Mouse (Mus musculus): ENCODE results near the gene Kcnj4. TPM values are rescaled to one million over a fixed set of nuclear protein-coding genes. Genes with fewer than 3 reads are reported as not detected.
"Not testable (repeated sequence)": the region's sequence is repeated elsewhere in the genome, so short reads cannot be mapped to it uniquely, and the experiment has no call there.

Kcnj4 gene
- polyA plus RNA-seq, 1 experiment from 2014 or later: not detected

DNA sequence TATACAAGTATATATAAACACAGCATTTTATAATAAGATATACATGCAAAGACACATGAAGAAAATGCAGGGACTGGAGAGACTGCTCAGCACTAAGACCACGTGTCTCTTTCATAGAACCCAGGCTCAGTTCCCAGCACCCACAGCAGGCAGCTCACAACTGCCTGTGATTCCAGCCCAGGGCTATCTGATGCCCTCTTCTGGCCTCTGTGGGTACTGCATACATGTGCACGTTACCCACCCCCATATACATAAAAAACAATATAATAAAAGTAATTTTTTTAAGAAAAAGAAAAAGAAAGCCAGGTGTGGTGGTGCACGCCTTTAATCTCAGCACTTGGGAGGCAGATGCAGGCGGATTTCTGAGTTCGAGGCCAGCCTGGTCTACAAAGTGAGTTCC, 32.0 kb downstream of the Kcnj4 start:
- Histone ChIP-seq H3K9ac (ENCODE audit: low read depth, low read length) (no peak overlapping the region), H3K4me2 (replicated peaks; ENCODE audit: low read depth, low read length) (no peak overlapping the region), H3K27me3 (ENCODE audit: control insufficient read depth, insufficient read depth, low read length) (no peaks in the 10 kb centered on the region; the same call in 1 of the 2 replicates), H3K4me1 (ENCODE audit: control insufficient read depth, insufficient read depth, low read length) (no peaks in the 10 kb centered on the region), H3K4me3 (ENCODE audit: low read length) (no peak overlapping the region), H3K27ac (ENCODE audit: low read depth, low read length) (no peak overlapping the region), H3K9me3 (ENCODE audit: control insufficient read depth, low read length) (no peaks in the 10 kb centered on the region), H3K36me3 (ENCODE audit: control insufficient read depth, insufficient read depth, low read length) (no peaks in the 10 kb centered on the region)
- ATAC-seq (ENCODE audit: low FRiP score, low TSS enrichment): no peak
- WGBS: 85% methylated on average over 5 of the region's 5 CpGs

DNA sequence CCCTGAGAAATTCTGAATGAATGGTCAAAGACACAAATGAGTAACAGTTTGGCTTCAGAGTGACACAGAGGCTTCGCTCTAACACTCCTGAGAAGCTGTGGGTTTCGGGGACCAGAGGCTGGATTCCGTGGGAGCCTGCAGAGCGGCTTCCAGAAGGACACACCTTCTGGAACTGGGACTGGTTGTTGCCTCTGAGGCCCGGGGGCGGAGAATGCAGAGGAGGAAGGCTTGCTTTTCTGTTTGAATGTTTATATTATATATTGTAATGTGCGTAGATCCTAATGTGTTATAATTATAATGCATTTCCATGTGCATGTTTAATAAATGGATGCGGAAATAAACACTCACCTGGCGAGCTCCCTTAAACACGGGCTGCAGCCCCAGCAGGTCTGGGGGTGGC, 33.9 kb downstream of the Kcnj4 start:
- peak overlapping the region; percentile 21 for H3K4me2 ChIP-seq (replicated peaks; ENCODE audit: low read depth, low read length)
- H3K36me3 ChIP-seq (ENCODE audit: control insufficient read depth, insufficient read depth, low read length): no peaks in the 10 kb centered on the region
- H3K4me3 ChIP-seq (ENCODE audit: low read length): peak overlapping the region; percentile 11; the same call in 1 of the 2 replicates
- H3K9ac ChIP-seq (ENCODE audit: low read depth, low read length): no peak overlapping the region
- no peaks in the 10 kb centered on the region for H3K9me3 ChIP-seq (ENCODE audit: control insufficient read depth, low read length)
- peaks cover 7% of the 10 kb centered on the region; the same call in 1 of the 2 replicates for H3K27me3 ChIP-seq (ENCODE audit: control insufficient read depth, insufficient read depth, low read length)
- no peak overlapping the region for H3K27ac ChIP-seq (ENCODE audit: low read depth, low read length)
- no peak for ATAC-seq (ENCODE audit: low FRiP score, low TSS enrichment)
- 49% methylated on average over 10 of the region's 10 CpGs for WGBS
- no peaks in the 10 kb centered on the region for H3K4me1 ChIP-seq (ENCODE audit: control insufficient read depth, insufficient read depth, low read length)

DNA sequence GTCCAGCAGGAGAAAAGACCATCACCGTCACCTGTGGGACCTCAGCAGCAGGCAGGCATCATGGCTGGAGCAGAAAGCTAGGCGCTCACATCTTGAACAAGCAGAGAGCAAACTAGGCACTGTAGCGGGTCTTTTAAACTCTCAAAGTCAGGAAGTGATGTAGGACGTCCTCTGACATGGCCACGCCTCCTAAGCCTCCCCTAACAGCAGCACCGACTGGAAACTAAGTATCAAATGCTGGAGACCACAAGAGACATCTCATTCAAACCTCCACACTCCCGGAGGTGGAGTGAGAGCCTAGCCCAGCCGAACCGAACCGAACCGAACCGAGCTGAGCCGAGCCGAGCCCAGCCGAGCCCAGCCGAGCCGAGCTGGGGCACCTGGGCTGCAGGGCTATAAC, 34.5 kb downstream of the Kcnj4 start:
- Histone ChIP-seq H3K27me3 (ENCODE audit: control insufficient read depth, insufficient read depth, low read length) (peaks cover 7% of the 10 kb centered on the region; the same call in 1 of the 2 replicates), H3K9me3 (ENCODE audit: control insufficient read depth, low read length) (no peaks in the 10 kb centered on the region), H3K36me3 (ENCODE audit: control insufficient read depth, insufficient read depth, low read length) (no peaks in the 10 kb centered on the region), H3K4me1 (ENCODE audit: control insufficient read depth, insufficient read depth, low read length) (no peaks in the 10 kb centered on the region), H3K27ac (ENCODE audit: low read depth, low read length) (no peak overlapping the region), H3K4me2 (replicated peaks; ENCODE audit: low read depth, low read length) (peak overlapping the region; percentile 21), H3K9ac (ENCODE audit: low read depth, low read length) (no peak overlapping the region), H3K4me3 (ENCODE audit: low read length) (peak overlapping the region; percentile 11; the same call in 1 of the 2 replicates)
- 33% methylated on average over 17 of the region's 17 CpGs for WGBS
- no peak for ATAC-seq (ENCODE audit: low FRiP score, low TSS enrichment)

DNA sequence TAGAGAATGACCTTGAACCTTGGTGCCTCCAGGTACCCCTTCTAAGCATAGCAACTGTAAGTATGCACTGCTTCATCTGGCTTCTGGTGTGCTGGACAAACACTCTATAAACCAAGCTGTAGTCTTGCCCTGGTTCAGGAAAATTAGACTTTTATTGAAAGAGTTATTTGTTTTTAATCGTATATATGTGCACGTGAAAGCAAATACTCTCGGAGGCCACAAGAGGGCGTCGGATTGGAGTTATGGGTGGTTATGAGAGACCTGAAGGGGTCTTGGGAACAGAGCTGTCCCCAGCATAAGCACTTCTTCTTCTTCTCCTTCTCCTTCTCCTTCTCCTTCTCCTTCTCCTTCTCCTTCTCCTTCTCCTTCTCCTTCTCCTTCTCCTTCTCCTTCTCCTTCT, 35.5 kb downstream of the Kcnj4 start:
- Histone ChIP-seq H3K9me3 (ENCODE audit: control insufficient read depth, low read length) (no peaks in the 10 kb centered on the region), H3K27me3 (ENCODE audit: control insufficient read depth, insufficient read depth, low read length) (peaks cover 7% of the 10 kb centered on the region; the same call in 1 of the 2 replicates), H3K4me3 (ENCODE audit: low read length) (no peak overlapping the region), H3K36me3 (ENCODE audit: control insufficient read depth, insufficient read depth, low read length) (no peaks in the 10 kb centered on the region), H3K4me2 (replicated peaks; ENCODE audit: low read depth, low read length) (no peak overlapping the region), H3K27ac (ENCODE audit: low read depth, low read length) (no peak overlapping the region), H3K9ac (ENCODE audit: low read depth, low read length) (no peak overlapping the region), H3K4me1 (ENCODE audit: control insufficient read depth, insufficient read depth, low read length) (no peaks in the 10 kb centered on the region)
- 67% methylated on average over 5 of the region's 5 CpGs for WGBS
- no peak for ATAC-seq (ENCODE audit: low FRiP score, low TSS enrichment)

DNA sequence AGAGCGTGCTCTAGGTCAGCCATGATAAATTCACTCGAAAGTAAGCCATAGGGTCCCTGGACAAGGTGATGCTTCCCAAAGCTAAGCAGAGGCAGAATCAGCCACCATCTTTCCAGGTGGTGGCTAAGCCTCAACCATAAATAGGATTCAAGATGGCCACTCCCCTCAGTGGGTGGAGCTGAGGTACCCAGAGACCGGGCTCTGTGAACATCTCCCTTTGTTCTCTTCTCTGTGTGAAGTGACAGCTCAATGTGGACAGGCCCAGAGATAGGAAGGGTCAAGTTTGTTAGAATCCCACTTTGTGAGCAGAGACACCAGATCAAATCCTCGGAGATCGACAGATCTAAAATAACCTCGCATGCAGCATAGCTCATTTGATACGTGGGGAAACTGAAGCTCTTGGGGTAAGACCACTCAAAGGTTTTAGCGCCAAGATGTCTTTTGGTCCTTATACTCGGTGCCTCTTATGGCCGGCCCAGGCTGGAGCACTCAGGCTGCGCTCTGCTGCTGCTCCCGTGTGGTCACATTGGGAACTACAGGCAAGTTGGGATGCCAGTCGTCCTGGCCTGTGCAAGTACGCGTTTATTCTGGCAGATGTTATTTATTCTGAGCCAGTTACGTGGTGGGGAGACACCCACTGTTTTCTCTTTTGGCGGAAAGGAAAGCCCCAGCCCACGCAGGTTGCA, 38.3 kb downstream of the Kcnj4 start:
- 6% methylated on average over 18 of the region's 18 CpGs for WGBS
- no peaks in the 10 kb centered on the region for H3K4me1 ChIP-seq (ENCODE audit: control insufficient read depth, insufficient read depth, low read length)
- ATAC-seq (ENCODE audit: low FRiP score, low TSS enrichment): peak; percentile 79
- no peak overlapping the region for H3K4me2 ChIP-seq (replicated peaks; ENCODE audit: low read depth, low read length)
- no peaks in the 10 kb centered on the region for H3K36me3 ChIP-seq (ENCODE audit: control insufficient read depth, insufficient read depth, low read length)
- H3K27ac ChIP-seq (ENCODE audit: low read depth, low read length): no peak overlapping the region
- H3K9me3 ChIP-seq (ENCODE audit: control insufficient read depth, low read length): no peaks in the 10 kb centered on the region
- no peak overlapping the region for H3K4me3 ChIP-seq (ENCODE audit: low read length)
- H3K27me3 ChIP-seq (ENCODE audit: control insufficient read depth, insufficient read depth, low read length): peaks cover 12% of the 10 kb centered on the region; the same call in 1 of the 2 replicates
- H3K9ac ChIP-seq (ENCODE audit: low read depth, low read length): no peak overlapping the region

DNA sequence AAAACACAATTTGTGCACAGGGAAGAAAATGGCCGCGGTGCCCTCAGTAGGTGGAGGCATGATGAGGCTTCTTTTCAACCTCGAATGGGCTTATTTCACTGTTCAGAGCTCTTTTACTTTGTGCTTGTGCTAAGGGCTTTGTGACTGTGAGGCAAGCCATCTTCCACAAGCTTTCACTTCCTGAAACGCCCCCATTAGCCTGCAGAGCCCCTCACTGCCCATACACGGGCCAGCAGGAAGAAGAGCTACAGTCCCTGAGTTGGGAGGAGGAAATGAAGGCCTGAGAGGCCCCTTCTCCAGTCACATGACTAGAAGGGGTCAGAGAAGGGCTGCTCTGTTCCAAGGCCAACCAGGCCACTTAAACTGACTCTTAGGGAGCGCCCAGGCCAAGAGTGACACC, 48.5 kb downstream of the Kcnj4 start:
- no peak overlapping the region for H3K4me3 ChIP-seq (ENCODE audit: low read length)
- no peak overlapping the region for H3K9ac ChIP-seq (ENCODE audit: low read depth, low read length)
- H3K9me3 ChIP-seq (ENCODE audit: control insufficient read depth, low read length): no peaks in the 10 kb centered on the region
- H3K4me1 ChIP-seq (ENCODE audit: control insufficient read depth, insufficient read depth, low read length): peaks cover 11% of the 10 kb centered on the region; the same call in 1 of the 2 replicates
- ATAC-seq (ENCODE audit: low FRiP score, low TSS enrichment): no peak
- H3K27ac ChIP-seq (ENCODE audit: low read depth, low read length): no peak overlapping the region
- H3K4me2 ChIP-seq (replicated peaks; ENCODE audit: low read depth, low read length): no peak overlapping the region
- H3K27me3 ChIP-seq (ENCODE audit: control insufficient read depth, insufficient read depth, low read length): no peaks in the 10 kb centered on the region
- WGBS: 65% methylated on average over 6 of the region's 6 CpGs
- no peaks in the 10 kb centered on the region for H3K36me3 ChIP-seq (ENCODE audit: control insufficient read depth, insufficient read depth, low read length)

DNA sequence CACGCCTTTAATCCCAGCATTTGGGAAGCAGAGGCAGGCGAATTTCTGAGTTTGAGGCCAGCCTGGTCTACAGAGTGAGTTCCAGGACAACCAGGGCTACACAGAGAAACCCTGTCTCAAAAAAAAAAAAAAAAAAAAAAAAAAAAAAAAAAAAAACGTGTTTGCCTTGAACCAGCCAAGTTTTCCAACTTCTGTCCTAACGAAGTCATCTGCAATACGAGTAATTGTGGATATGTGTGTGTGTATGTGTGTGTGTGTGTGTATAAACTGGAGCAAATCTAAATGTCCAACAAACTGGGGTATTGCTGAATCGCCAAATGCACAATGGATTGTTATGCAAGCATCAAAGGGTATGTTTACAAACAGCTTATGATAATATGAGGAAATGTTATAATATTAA, 48.9 kb downstream of the Kcnj4 start:
- 65% methylated on average over 6 of the region's 6 CpGs for WGBS
- ATAC-seq (ENCODE audit: low FRiP score, low TSS enrichment); H3K27ac ChIP-seq (ENCODE audit: low read depth, low read length); H3K36me3 ChIP-seq (ENCODE audit: control insufficient read depth, insufficient read depth, low read length); H3K4me2 ChIP-seq (replicated peaks; ENCODE audit: low read depth, low read length); H3K27me3 ChIP-seq (ENCODE audit: control insufficient read depth, insufficient read depth, low read length); H3K4me3 ChIP-seq (ENCODE audit: low read length); H3K9me3 ChIP-seq (ENCODE audit: control insufficient read depth, low read length); H3K9ac ChIP-seq (ENCODE audit: low read depth, low read length): not testable (repeated sequence)
- H3K4me1 ChIP-seq (ENCODE audit: control insufficient read depth, insufficient read depth, low read length): peaks cover 11% of the 10 kb centered on the region; the same call in 1 of the 2 replicates

DNA sequence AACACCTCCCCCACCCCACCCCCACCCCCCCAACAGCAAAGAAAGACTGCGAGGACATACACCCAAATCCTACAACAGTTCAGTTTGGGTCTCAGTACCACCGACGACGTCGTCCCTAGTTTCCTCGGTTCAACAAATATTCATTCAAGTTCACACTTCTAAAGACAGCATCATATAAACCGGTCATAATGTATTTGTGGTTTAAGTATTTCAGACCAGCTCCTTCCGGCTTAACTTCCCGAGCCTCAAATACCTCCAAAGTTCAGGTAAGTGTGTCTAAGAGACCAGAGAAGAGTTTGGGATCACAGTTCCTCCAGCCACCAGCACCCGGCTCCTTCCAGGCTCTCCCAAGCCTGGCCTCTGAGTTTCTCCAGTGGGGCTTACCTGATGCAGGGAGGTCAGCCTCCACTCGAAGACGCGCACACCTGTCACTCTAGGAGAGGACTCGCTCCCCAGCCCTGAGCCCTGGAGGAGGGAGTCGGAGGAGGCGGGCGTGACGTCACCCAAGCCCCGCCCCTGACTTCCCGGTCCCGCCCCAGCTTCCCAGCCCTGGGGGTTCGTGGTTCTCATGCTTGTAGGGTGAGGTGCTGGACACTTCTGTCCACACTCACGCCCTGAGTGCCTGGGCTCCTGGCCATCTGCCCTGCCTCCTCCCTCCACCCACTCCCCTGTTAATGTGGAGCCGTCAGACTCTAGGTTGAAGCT, 49.8 kb downstream of the Kcnj4 start, which contains the start of gene Csnk1e:
Gene Csnk1e (minus strand): TSS at position 461 of the 705 bp plus-strand sequence.
- WGBS: 2% methylated on average over 24 of the region's 24 CpGs
- Histone ChIP-seq H3K4me2 (replicated peaks; ENCODE audit: low read depth, low read length) (peak within 1 kb of the TSS; percentile 74), H3K36me3 (ENCODE audit: control insufficient read depth, insufficient read depth, low read length) (no peaks in the 10 kb centered on the region), H3K9me3 (ENCODE audit: control insufficient read depth, low read length) (no peaks in the 10 kb centered on the region), H3K9ac (ENCODE audit: low read depth, low read length) (0 out of 2 replicates have a peak within 1 kb of the TSS, but pooled peaks have one; percentile 47), H3K4me3 (ENCODE audit: low read length) (peak within 1 kb of the TSS; percentile 27), H3K27me3 (ENCODE audit: control insufficient read depth, insufficient read depth, low read length) (no peaks in the 10 kb centered on the region), H3K4me1 (ENCODE audit: control insufficient read depth, insufficient read depth, low read length) (peaks cover 11% of the 10 kb centered on the region; the same call in 1 of the 2 replicates), H3K27ac (ENCODE audit: low read depth, low read length) (no peak within 1 kb of the TSS)
- ATAC-seq (ENCODE audit: low FRiP score, low TSS enrichment): peak; percentile 91

DNA sequence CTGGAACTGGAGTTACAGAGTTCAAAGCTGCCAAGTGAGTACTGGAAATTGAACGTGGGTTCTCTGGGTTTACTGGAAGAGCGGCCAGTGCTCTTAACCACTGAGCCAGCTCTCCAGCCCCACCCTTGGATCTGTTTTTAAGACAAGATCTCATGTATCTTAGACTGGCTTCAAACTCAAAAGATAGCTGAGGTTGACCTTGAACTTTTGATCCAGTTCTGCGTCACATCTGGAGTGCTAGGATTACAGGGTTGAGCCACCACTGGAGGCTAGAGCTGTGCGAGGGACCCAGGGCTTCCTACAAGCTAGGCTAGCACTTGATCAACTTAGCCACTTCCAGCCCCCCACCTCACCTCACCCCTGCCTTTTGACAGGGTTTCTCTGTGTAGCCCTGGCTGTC, 51.2 kb downstream of the Kcnj4 start:
- H3K36me3 ChIP-seq (ENCODE audit: control insufficient read depth, insufficient read depth, low read length): no peaks in the 10 kb centered on the region
- H3K27me3 ChIP-seq (ENCODE audit: control insufficient read depth, insufficient read depth, low read length): no peaks in the 10 kb centered on the region
- no peak overlapping the region for H3K9ac ChIP-seq (ENCODE audit: low read depth, low read length)
- ATAC-seq (ENCODE audit: low FRiP score, low TSS enrichment): no peak
- peaks cover 11% of the 10 kb centered on the region; the same call in 1 of the 2 replicates for H3K4me1 ChIP-seq (ENCODE audit: control insufficient read depth, insufficient read depth, low read length)
- no peak overlapping the region for H3K4me2 ChIP-seq (replicated peaks; ENCODE audit: low read depth, low read length)
- no peak overlapping the region for H3K27ac ChIP-seq (ENCODE audit: low read depth, low read length)
- H3K4me3 ChIP-seq (ENCODE audit: low read length): no peak overlapping the region
- H3K9me3 ChIP-seq (ENCODE audit: control insufficient read depth, low read length): no peaks in the 10 kb centered on the region
- 92% methylated on average over 4 of the region's 4 CpGs for WGBS
